Mouse (Mus musculus): Measurements from ENCODE around the gene Atpaf1. TPM values are rescaled to one million over a fixed set of nuclear protein-coding genes. Genes with fewer than 3 reads are reported as not detected.

Gene Atpaf1
- polyA plus RNA-seq, 1 experiment from 2014 or later = 50.6 TPM

- 68% methylated on average over 11 of the region's 11 CpGs for WGBS
- peaks cover 47% of the 10 kb centered on the region for H3K36me3 ChIP-seq
- no peak for ATAC-seq (ENCODE audit: insufficient number of reproducible peaks, low FRiP score, low TSS enrichment, low read depth)
- no peak overlapping the region for H3K4me2 ChIP-seq
- H3K4me1 ChIP-seq = no peaks in the 10 kb centered on the region
- no peaks in the 10 kb centered on the region for H3K27me3 ChIP-seq
- no peak overlapping the region for H3K4me3 ChIP-seq
- no peak overlapping the region for H3K9ac ChIP-seq
- no peaks in the 10 kb centered on the region for H3K9me3 ChIP-seq
- H3K27ac ChIP-seq = no peak overlapping the region
These were observed 16.8 kb upstream of the Atpaf1 start for GRCm38 (mm10) chr4:115767647-115768467.

GRCm38 (mm10) chr4:115775056-115775455 is 9.6 kb upstream of the Atpaf1 start:
- peaks cover 38% of the 10 kb centered on the region for H3K36me3 ChIP-seq
- H3K27ac ChIP-seq = no peak overlapping the region
- no peaks in the 10 kb centered on the region for H3K4me1 ChIP-seq
- WGBS = 68% methylated on average over 6 of the region's 6 CpGs
- no peaks in the 10 kb centered on the region for H3K27me3 ChIP-seq
- H3K4me3 ChIP-seq = no peak overlapping the region
- ATAC-seq (ENCODE audit: insufficient number of reproducible peaks, low FRiP score, low TSS enrichment, low read depth) = no peak
- H3K9me3 ChIP-seq = no peaks in the 10 kb centered on the region
- H3K9ac ChIP-seq = no peak overlapping the region
- H3K4me2 ChIP-seq = no peak overlapping the region

GRCm38 (mm10) chr4:115777627-115778026 is 7.0 kb upstream of the Atpaf1 start:
- ATAC-seq (ENCODE audit: insufficient number of reproducible peaks, low FRiP score, low TSS enrichment, low read depth) = no peak
- no peak overlapping the region for H3K9ac ChIP-seq
- H3K4me2 ChIP-seq = no peak overlapping the region
- H3K4me1 ChIP-seq = no peaks in the 10 kb centered on the region
- H3K27ac ChIP-seq = no peak overlapping the region
- H3K27me3 ChIP-seq = no peaks in the 10 kb centered on the region
- 94% methylated on average over 2 of the region's 2 CpGs for WGBS
- H3K36me3 ChIP-seq = peaks cover 29% of the 10 kb centered on the region
- no peaks in the 10 kb centered on the region for H3K9me3 ChIP-seq
- H3K4me3 ChIP-seq = no peak overlapping the region

- no peak overlapping the region for H3K9ac ChIP-seq
- 45% methylated on average over 6 of the region's 6 CpGs for WGBS
- H3K36me3 ChIP-seq = peaks cover 16% of the 10 kb centered on the region
- no peak overlapping the region for H3K4me3 ChIP-seq
- ATAC-seq (ENCODE audit: insufficient number of reproducible peaks, low FRiP score, low TSS enrichment, low read depth) = no peak
- no peaks in the 10 kb centered on the region for H3K27me3 ChIP-seq
- no peak overlapping the region for H3K4me2 ChIP-seq
- peaks cover 8% of the 10 kb centered on the region; the same call in 1 of the 2 replicates for H3K4me1 ChIP-seq
- H3K27ac ChIP-seq = no peak overlapping the region
- H3K9me3 ChIP-seq = no peaks in the 10 kb centered on the region
These were observed 4.3 kb upstream of the Atpaf1 start for GRCm38 (mm10) chr4:115780269-115780668.

GRCm38 (mm10) chr4:115780918-115781317 is 3.7 kb upstream of the Atpaf1 start, which contains the start of gene Tex38:
Tex38 (minus strand) TSS chr4:115781018.
- Histone ChIP-seq H3K27ac (no peak within 1 kb of the TSS), H3K9me3 (no peaks in the 10 kb centered on the region), H3K36me3 (peaks cover 16% of the 10 kb centered on the region), H3K4me2 (no peak within 1 kb of the TSS), H3K4me3 (no peak within 1 kb of the TSS), H3K27me3 (no peaks in the 10 kb centered on the region), H3K4me1 (peaks cover 13% of the 10 kb centered on the region; the same call in 1 of the 2 replicates), H3K9ac (no peak within 1 kb of the TSS)
- no peak for ATAC-seq (ENCODE audit: insufficient number of reproducible peaks, low FRiP score, low TSS enrichment, low read depth)
- 78% methylated on average over 3 of the region's 3 CpGs for WGBS

GRCm38 (mm10) chr4:115782026-115782805 is 2.4 kb upstream of the Atpaf1 start:
- Histone ChIP-seq H3K9me3 (no peaks in the 10 kb centered on the region), H3K27me3 (no peaks in the 10 kb centered on the region), H3K4me1 (peaks cover 13% of the 10 kb centered on the region; the same call in 1 of the 2 replicates), H3K36me3 (peaks cover 7% of the 10 kb centered on the region; the same call in 1 of the 2 replicates), H3K4me2 (no peak overlapping the region), H3K9ac (no peak overlapping the region), H3K4me3 (no peak overlapping the region), H3K27ac (no peak overlapping the region)
- WGBS = 86% methylated on average over 5 of the region's 5 CpGs
- ATAC-seq (ENCODE audit: insufficient number of reproducible peaks, low FRiP score, low TSS enrichment, low read depth) = no peak

- no peak for ATAC-seq (ENCODE audit: insufficient number of reproducible peaks, low FRiP score, low TSS enrichment, low read depth)
- H3K36me3 ChIP-seq = peaks cover 28% of the 10 kb centered on the region
- WGBS = 49% methylated on average over 7 of the region's 7 CpGs
- peaks cover 13% of the 10 kb centered on the region; the same call in 1 of the 2 replicates for H3K4me1 ChIP-seq
- peak overlapping the region; percentile 70 for H3K4me3 ChIP-seq
- H3K9me3 ChIP-seq = no peaks in the 10 kb centered on the region
- peak overlapping the region; percentile 76 for H3K4me2 ChIP-seq
- H3K27me3 ChIP-seq = no peaks in the 10 kb centered on the region
- peak overlapping the region; percentile 65; the same call in 1 of the 2 replicates for H3K27ac ChIP-seq
- peak overlapping the region; percentile 63 for H3K9ac ChIP-seq
These were observed 961 bp downstream of the Atpaf1 start for GRCm38 (mm10) chr4:115785511-115786034.

GRCm38 (mm10) chr4:115790864-115791263 is 6.3 kb downstream of the Atpaf1 start:
- Histone ChIP-seq H3K4me2 (no peak overlapping the region), H3K36me3 (peaks cover 59% of the 10 kb centered on the region), H3K4me1 (peaks cover under 1% of the 10 kb centered on the region; the same call in 1 of the 2 replicates), H3K4me3 (no peak overlapping the region), H3K9ac (no peak overlapping the region), H3K27ac (no peak overlapping the region), H3K9me3 (no peaks in the 10 kb centered on the region), H3K27me3 (no peaks in the 10 kb centered on the region)
- ATAC-seq (ENCODE audit: insufficient number of reproducible peaks, low FRiP score, low TSS enrichment, low read depth) = no peak
- 81% methylated on average over 3 of the region's 3 CpGs for WGBS

- Histone ChIP-seq H3K4me3 (no peak overlapping the region), H3K9me3 (no peaks in the 10 kb centered on the region), H3K27me3 (no peaks in the 10 kb centered on the region), H3K27ac (no peak overlapping the region), H3K4me1 (no peaks in the 10 kb centered on the region), H3K36me3 (peaks cover 62% of the 10 kb centered on the region), H3K4me2 (no peak overlapping the region), H3K9ac (no peak overlapping the region)
- 27% methylated on average over 3 of the region's 3 CpGs for WGBS
- ATAC-seq (ENCODE audit: insufficient number of reproducible peaks, low FRiP score, low TSS enrichment, low read depth) = no peak
These were observed 10.7 kb downstream of the Atpaf1 start for GRCm38 (mm10) chr4:115795360-115795759.

GRCm38 (mm10) chr4:115799981-115800380 is 15.4 kb downstream of the Atpaf1 start:
- ATAC-seq (ENCODE audit: insufficient number of reproducible peaks, low FRiP score, low TSS enrichment, low read depth) = no peak
- no peak overlapping the region for H3K4me3 ChIP-seq
- no peak overlapping the region for H3K9ac ChIP-seq
- H3K4me1 ChIP-seq = no peaks in the 10 kb centered on the region
- H3K4me2 ChIP-seq = no peak overlapping the region
- H3K9me3 ChIP-seq = no peaks in the 10 kb centered on the region
- 78% methylated on average over 3 of the region's 3 CpGs for WGBS
- H3K27ac ChIP-seq = no peak overlapping the region
- H3K36me3 ChIP-seq = peaks cover 58% of the 10 kb centered on the region
- no peaks in the 10 kb centered on the region for H3K27me3 ChIP-seq

GRCm38 (mm10) chr4:115812326-115812725 is 27.7 kb downstream of the Atpaf1 start:
- ATAC-seq (ENCODE audit: insufficient number of reproducible peaks, low FRiP score, low TSS enrichment, low read depth) = no peak
- Histone ChIP-seq H3K27ac (no peak overlapping the region), H3K36me3 (peaks cover 31% of the 10 kb centered on the region), H3K4me2 (no peak overlapping the region), H3K9me3 (no peaks in the 10 kb centered on the region), H3K4me1 (no peaks in the 10 kb centered on the region), H3K9ac (no peak overlapping the region), H3K4me3 (no peak overlapping the region), H3K27me3 (no peaks in the 10 kb centered on the region)
- 79% methylated on average over 4 of the region's 4 CpGs for WGBS

GRCm38 (mm10) chr4:115815606-115816005 is 31.0 kb downstream of the Atpaf1 start:
- Histone ChIP-seq H3K9ac (no peak overlapping the region), H3K4me3 (no peak overlapping the region), H3K9me3 (no peaks in the 10 kb centered on the region), H3K27ac (no peak overlapping the region), H3K4me1 (no peaks in the 10 kb centered on the region), H3K36me3 (peaks cover 31% of the 10 kb centered on the region), H3K27me3 (no peaks in the 10 kb centered on the region), H3K4me2 (no peak overlapping the region)
- no peak for ATAC-seq (ENCODE audit: insufficient number of reproducible peaks, low FRiP score, low TSS enrichment, low read depth)
- 90% methylated on average over 5 of the region's 5 CpGs for WGBS
